Mouse (Mus musculus) natural killer cell, adult 2 months (primary cell): Measurements from ENCODE around the gene Gm7030.
A peak's percentile ranks its signal among the peaks of the same experiment; 100 is the strongest.
"Not testable (repeated sequence)": the region's sequence is repeated elsewhere in the genome, so short reads cannot be mapped to it uniquely, and the experiment has no call there.

ENCODE experiments used
- DNase-seq, 2 experiments: peaks; one replicate each; pipeline ENCODE4 v3.0.0; 2022; ENCODE audit warnings: low spot score in 2 of 2

Gm7030 gene

GRCm38 (mm10) chr17:36135421-36136231 lies 6.4 kb upstream of the Gm7030 start:
- not testable (repeated sequence) for DNase-seq

GRCm38 (mm10) chr17:36131516-36132265 lies 2.5 kb upstream of the Gm7030 start:
- no peak for DNase-seq

- not testable (repeated sequence) for DNase-seq
These were observed 700 bp downstream of the Gm7030 start for GRCm38 (mm10) chr17:36128525-36128924.

GRCm38 (mm10) chr17:36124111-36124510 lies 5.1 kb downstream of the Gm7030 start:
- DNase-seq: not testable (repeated sequence)

- peak; percentile 86 to 90 for DNase-seq
These were observed 7.7 kb downstream of the Gm7030 start, which contains the start of gene Gm19684 for GRCm38 (mm10) chr17:36121352-36122020. TSS of gene Gm19684 (plus strand) at chr17:36121678.

GRCm38 (mm10) chr17:36120839-36121238 lies 8.4 kb downstream of the Gm7030 start:
- not testable (repeated sequence) for DNase-seq

- DNase-seq: not testable (repeated sequence)
These were observed 12.7 kb downstream of the Gm7030 start for GRCm38 (mm10) chr17:36116545-36116944.

GRCm38 (mm10) chr17:36113979-36114593 lies 15.1 kb downstream of the Gm7030 start:
- DNase-seq: peak in 1 of 2 experiments; percentile 42

GRCm38 (mm10) chr17:36111510-36111868 lies 17.7 kb downstream of the Gm7030 start:
- peak; percentile 57 to 65 for DNase-seq

- peak; percentile 45 to 54 for DNase-seq
These were observed 18.4 kb downstream of the Gm7030 start for GRCm38 (mm10) chr17:36110641-36111509.

GRCm38 (mm10) chr17:36110129-36110528 lies 19.1 kb downstream of the Gm7030 start:
- not testable (repeated sequence) for DNase-seq

GRCm38 (mm10) chr17:36102091-36102490 lies 27.1 kb downstream of the Gm7030 start:
- not testable (repeated sequence) for DNase-seq

GRCm38 (mm10) chr17:36099603-36100002 lies 29.6 kb downstream of the Gm7030 start:
- not testable (repeated sequence) for DNase-seq

GRCm38 (mm10) chr17:36093936-36094335 lies 35.3 kb downstream of the Gm7030 start:
- no peak for DNase-seq

GRCm38 (mm10) chr17:36092520-36092919 lies 36.7 kb downstream of the Gm7030 start:
- not testable (repeated sequence) for DNase-seq

- not testable (repeated sequence) for DNase-seq
These were observed 37.3 kb downstream of the Gm7030 start for GRCm38 (mm10) chr17:36091933-36092332.

GRCm38 (mm10) chr17:36085976-36086375 lies 43.2 kb downstream of the Gm7030 start:
- not testable (repeated sequence) for DNase-seq

- no peak for DNase-seq
These were observed 45.3 kb downstream of the Gm7030 start for GRCm38 (mm10) chr17:36083870-36084451.

- DNase-seq: peak; percentile 43 to 47
These were observed 45.9 kb downstream of the Gm7030 start for GRCm38 (mm10) chr17:36083266-36083869.
